Mouse (Mus musculus) layer of hippocampus, adult 8-10 months (tissue): ENCODE measurements around the gene Mpped2. TPM values are rescaled to one million over a fixed set of nuclear protein-coding genes. Genes with fewer than 3 reads are reported as not detected.

ENCODE experiments used
- DNase-seq, 2 experiments: peaks; one replicate each; pipeline ENCODE4 v3.0.0; 2022; ENCODE audit warnings: low spot score in 2 of 2
- total RNA-seq, 4 experiments: library from RNA; stranded (reverse); gene quantifications; 2 replicates each; pipeline ENCODE4 v1.2.4; 2022

Mpped2 gene
- total RNA-seq, 4 experiments from 2014 or later = 31.3 to 42.6 (median 36.7) TPM

GRCm38 (mm10) chr2:106696372-106696771 is 3.3 kb downstream of the Mpped2 start:
- DNase-seq = no peak

DNA sequence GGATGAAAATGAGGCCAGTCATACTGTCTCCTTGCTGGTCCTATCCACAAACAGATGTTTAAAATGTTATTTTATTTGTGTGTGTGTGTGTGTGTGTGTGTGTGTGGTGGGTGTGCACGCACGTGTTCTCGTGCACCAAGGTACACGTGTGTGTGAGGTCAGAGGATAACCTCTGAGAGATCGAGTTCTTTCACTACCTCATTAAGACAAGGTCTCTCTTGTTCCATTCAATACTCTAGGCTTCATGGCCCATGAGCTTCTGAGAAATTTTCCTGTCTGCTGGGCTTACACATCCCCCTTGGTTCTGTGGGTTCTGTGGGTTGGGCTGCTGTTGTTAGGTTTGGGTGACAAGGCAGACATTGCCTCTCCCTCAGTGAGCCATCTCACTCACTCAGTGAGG is 12.6 kb downstream of the Mpped2 start:
- no peak for DNase-seq

- no peak for DNase-seq
Measured at GRCm38 (mm10) chr2:106707136-106707535, 14.1 kb downstream of the Mpped2 start.

GRCm38 (mm10) chr2:106710862-106711477 is 17.9 kb downstream of the Mpped2 start:
- no peak for DNase-seq

GRCm38 (mm10) chr2:106711506-106711905 is 18.4 kb downstream of the Mpped2 start:
- DNase-seq = no peak

DNA sequence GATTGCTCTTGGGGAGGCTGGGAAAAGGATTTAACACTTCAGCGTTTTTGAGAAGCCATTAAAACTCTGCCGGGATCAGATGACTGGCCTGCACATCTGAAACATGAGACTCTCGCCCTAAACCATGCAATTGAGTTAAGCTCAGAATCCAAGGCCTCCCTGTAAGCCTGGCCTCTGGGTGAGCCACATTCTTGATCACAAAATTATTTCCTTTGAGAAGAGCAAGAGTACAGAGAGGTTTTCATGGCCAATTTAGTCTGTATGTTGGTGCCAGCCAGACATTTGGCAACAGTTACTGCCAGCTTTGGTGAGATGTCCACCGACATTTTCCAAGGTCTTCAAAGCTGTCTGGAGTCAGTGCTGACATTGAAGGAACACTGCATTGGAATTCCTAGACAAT is 20.1 kb downstream of the Mpped2 start:
- DNase-seq = no peak

- DNase-seq = peak in 1 of 2 experiments; percentile 48
Measured at GRCm38 (mm10) chr2:106715674-106716364, 22.8 kb downstream of the Mpped2 start.

DNA sequence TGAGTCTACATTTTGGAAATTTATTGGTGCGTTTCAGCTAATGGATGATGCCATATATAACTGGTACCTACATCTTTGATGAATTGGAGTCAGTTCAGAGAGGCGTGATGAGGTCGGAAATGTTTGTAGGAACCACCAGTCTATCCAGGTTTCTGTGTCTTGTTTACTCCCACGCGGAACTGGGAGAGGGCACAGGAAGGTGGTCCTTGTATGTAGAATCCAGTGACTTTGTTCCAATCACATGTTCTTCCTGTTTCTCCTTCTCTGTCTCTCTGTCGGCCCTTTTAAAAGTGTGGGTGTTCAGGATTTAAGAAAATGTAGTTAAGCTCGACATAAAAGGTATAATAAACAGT is 23.3 kb downstream of the Mpped2 start:
- no peak for DNase-seq

DNA sequence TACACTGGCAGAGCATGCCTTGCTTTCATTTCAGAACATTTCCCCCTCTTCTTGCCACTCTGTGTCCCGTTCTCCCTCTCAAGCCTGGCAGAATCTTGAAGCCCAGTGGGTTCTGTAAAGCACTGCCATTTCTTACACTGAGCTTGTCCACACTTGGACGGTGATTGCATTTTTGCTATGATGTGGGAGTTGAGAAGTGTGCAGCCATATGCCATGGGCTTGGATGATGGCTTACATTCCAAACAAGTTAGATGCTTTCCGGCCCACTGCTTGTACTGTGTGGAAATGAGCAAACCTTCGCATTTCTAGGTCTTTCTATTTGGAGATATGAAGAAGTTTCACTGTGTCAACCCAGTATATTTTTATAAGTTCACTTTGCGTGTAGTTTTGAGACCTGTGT is 25.8 kb downstream of the Mpped2 start:
- DNase-seq = peak in 1 of 2 experiments; percentile 36

GRCm38 (mm10) chr2:106719434-106719833 is 26.4 kb downstream of the Mpped2 start:
- DNase-seq = no peak

DNA sequence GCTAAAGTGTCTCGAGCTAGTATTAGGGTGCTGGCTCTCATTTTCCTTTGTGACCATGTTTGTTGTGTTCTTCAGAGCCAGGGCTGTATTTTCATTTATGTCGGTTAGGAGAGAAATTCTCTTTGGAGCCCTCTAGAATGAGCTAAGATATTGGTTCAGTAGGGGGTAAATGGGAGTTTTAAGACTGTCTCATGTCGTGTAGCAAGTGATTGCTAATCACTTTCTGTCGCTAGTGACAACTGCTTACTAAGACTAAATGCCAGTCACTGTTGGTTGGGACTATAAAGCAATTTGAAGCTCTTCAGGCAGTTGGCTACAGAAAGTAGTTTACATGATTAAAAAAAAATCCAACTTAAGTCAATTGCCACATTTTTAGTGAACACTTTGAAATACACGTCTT is 27.6 kb downstream of the Mpped2 start:
- no peak for DNase-seq

DNA sequence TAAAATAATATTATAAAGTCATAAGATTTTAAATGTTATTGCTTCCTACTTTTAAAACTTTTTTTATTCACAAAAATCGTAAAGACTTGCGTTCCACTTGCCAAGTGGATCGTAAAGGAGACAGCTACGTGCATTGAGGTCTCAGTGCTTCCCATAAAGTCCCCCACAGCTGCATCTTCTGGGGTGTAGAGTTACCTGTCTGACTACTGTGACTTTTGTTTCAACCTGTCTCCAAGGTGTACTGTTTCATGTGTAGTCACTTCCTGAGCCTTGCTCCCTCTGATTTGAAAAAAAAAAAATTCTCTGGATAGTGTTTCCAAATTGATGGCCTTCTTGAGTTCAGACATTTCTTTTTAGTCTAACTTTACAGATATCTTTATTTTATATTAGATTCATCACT is 29.0 kb downstream of the Mpped2 start:
- DNase-seq = no peak

- DNase-seq = no peak
Measured at GRCm38 (mm10) chr2:106729951-106730564, 37.0 kb downstream of the Mpped2 start.

GRCm38 (mm10) chr2:106730608-106731007 is 37.5 kb downstream of the Mpped2 start:
- no peak for DNase-seq

- DNase-seq = no peak
Measured at GRCm38 (mm10) chr2:106731478-106731877, 38.4 kb downstream of the Mpped2 start.

DNA sequence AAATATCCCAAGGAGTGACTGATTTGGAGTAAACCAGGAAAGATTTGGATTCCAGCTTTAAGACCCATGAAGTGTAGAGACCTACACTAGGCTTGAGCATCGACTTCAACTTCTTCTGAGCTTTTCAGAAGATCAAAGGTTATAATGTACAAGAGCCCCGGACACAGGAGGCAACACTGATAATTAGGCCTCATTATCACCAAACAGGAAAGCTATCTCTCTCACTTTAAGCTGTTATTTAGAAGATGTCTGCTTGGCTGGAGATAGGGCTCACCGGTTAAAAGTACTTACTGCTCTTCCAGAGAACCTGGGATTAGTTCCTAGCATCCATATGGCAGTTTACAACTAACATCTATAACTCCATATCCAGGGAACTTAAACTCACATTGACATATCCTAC is 39.1 kb downstream of the Mpped2 start:
- no peak for DNase-seq

GRCm38 (mm10) chr2:106733396-106733795 is 40.3 kb downstream of the Mpped2 start:
- DNase-seq = no peak

- no peak for DNase-seq
Measured at GRCm38 (mm10) chr2:106734004-106734403, 40.9 kb downstream of the Mpped2 start.

- no peak for DNase-seq
Measured at GRCm38 (mm10) chr2:106735211-106735610, 42.1 kb downstream of the Mpped2 start.

GRCm38 (mm10) chr2:106735792-106736359 is 42.8 kb downstream of the Mpped2 start:
- DNase-seq = no peak

- DNase-seq = no peak
Measured at GRCm38 (mm10) chr2:106738951-106739350, 45.9 kb downstream of the Mpped2 start.

GRCm38 (mm10) chr2:106744086-106744485 is 51.0 kb downstream of the Mpped2 start:
- no peak for DNase-seq

DNA sequence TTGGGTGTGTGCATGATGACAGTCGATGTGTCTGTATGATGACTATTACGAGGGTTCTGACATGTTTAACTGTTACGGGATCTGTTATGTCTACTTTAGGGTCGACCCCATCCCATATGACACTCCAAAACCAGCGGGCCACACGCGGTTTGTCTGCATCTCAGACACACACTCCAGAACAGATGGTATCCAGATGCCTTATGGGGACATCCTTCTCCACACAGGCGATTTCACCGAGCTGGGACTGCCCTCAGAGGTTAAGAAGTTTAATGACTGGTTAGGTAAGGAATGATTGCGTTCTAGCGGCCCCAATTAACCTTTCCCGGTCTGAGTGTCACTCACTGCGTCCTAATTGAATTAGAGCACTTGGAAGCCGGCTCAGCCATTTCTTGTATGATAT is 51.5 kb downstream of the Mpped2 start:
- no peak for DNase-seq
